Mouse (Mus musculus) MEL (cell line): ENCODE measurements around the gene Ldb1. TPM values are rescaled to one million over a fixed set of nuclear protein-coding genes. Genes with fewer than 3 reads are reported as not detected.

Experiments
- DNase-seq: peaks from one replicate; pipeline ENCODE4 v3.0.0; 2011; ENCODE audit warnings: low read depth, low spot score
- H3K27ac ChIP-seq: 2 replicates; pipeline ENCODE4 v1.5.1; 2012; ENCODE audit warnings: low read depth, mild to moderate bottlenecking, control low read depth, low read length, moderate library complexity; ENCODE audit not compliant: control insufficient read depth
- H3K27me3 ChIP-seq, 2 experiments: fragments of 150-350 bp in 1 of 2; sonication (generic) in 1 of 2; 2 replicates each; pipeline ENCODE4 v1.6.1; 2012; ENCODE audit warnings: low read length in 2 of 2, mild to moderate bottlenecking in 2 of 2, improper control_type of control experiment in 1 of 2, moderate library complexity in 1 of 2; ENCODE audit not compliant: insufficient read depth in 2 of 2, control insufficient read depth in 1 of 2
- H3K36me3 ChIP-seq, 2 experiments: 2 replicates each; pipeline ENCODE4 v1.6.1; 2012 to 2014; ENCODE audit warnings: low read length in 2 of 2, improper control_type of control experiment in 1 of 2, inconsistent platforms in 1 of 2, mild to moderate bottlenecking in 1 of 2; ENCODE audit not compliant: insufficient read depth in 2 of 2, control insufficient read depth in 1 of 2
- H3K4me1 ChIP-seq, 2 experiments: fragments of 150-350 bp in 1 of 2; sonication (generic) in 1 of 2; 2 replicates each; pipeline ENCODE4 v1.6.1; 2012; ENCODE audit warnings: low read length in 2 of 2, improper control_type of control experiment in 1 of 2, mild to moderate bottlenecking in 1 of 2; ENCODE audit not compliant: insufficient read depth in 2 of 2, control insufficient read depth in 1 of 2
- H3K4me3 ChIP-seq, 2 experiments: fragments of 150-350 bp in 1 of 2; sonication (generic) in 1 of 2; 2 replicates each; pipeline ENCODE4 v1.5.1; 2012; ENCODE audit warnings: low read depth in 2 of 2, low read length in 2 of 2, mild to moderate bottlenecking in 2 of 2, moderate library complexity in 2 of 2, control low read depth in 1 of 2, improper control_type of control experiment in 1 of 2; ENCODE audit not compliant: control insufficient read depth in 1 of 2, insufficient read depth in 1 of 2
- H3K79me2 ChIP-seq: 2 replicates; pipeline ENCODE4 v1.6.1; 2012; ENCODE audit warnings: mild to moderate bottlenecking, low read length, moderate library complexity; ENCODE audit not compliant: control insufficient read depth, poor library complexity, insufficient read depth
- H3K9ac ChIP-seq: 2 replicates; pipeline ENCODE4 v1.6.1; 2012; ENCODE audit warnings: low read depth, mild to moderate bottlenecking, control low read depth, low read length, moderate library complexity; ENCODE audit not compliant: control insufficient read depth, poor library complexity, severe bottlenecking
- H3K9me3 ChIP-seq: fragments of 150-350 bp; sonication (generic); replicated peaks from 2 replicates; pipeline ENCODE4 v1.6.1; 2012; ENCODE audit warnings: mild to moderate bottlenecking, low read length, improper control_type of control experiment, moderate library complexity; ENCODE audit not compliant: insufficient read depth
- BHLHE40 ChIP-seq: IDR thresholded peaks from 2 replicates; pipeline ENCODE4 v1.6.1; 2012; ENCODE audit warnings: low read depth, mild to moderate bottlenecking, inconsistent platforms, low read length, improper control_type of control experiment, borderline replicate concordance
- CHD1 ChIP-seq: IDR thresholded peaks from 2 replicates; pipeline ENCODE4 v1.6.1; 2012; ENCODE audit warnings: low read depth, mild to moderate bottlenecking, inconsistent platforms, low read length, improper control_type of control experiment
- CHD2 ChIP-seq: IDR thresholded peaks from 2 replicates; pipeline ENCODE4 v1.6.1; 2011; ENCODE audit warnings: low read length, improper control_type of control experiment
- CTCF ChIP-seq, 3 experiments: IDR thresholded peaks in 2 of 3; conservative IDR thresholded peaks in 1 of 3; 2 replicates each; pipeline ENCODE4 v1.5.1; 2011 to 2012; ENCODE audit warnings: low read length in 3 of 3, low read depth in 2 of 3, mild to moderate bottlenecking in 2 of 3, improper control_type of control experiment in 1 of 3, inconsistent platforms in 1 of 3, mixed read lengths in 1 of 3, moderate library complexity in 1 of 3; ENCODE audit not compliant: control insufficient read depth in 1 of 3, insufficient read depth in 1 of 3, poor library complexity in 1 of 3, severe bottlenecking in 1 of 3
- E2F4 ChIP-seq: IDR thresholded peaks from 2 replicates; pipeline ENCODE4 v1.6.1; 2011; ENCODE audit warnings: low read depth, low read length, improper control_type of control experiment, borderline replicate concordance
- ELF1 ChIP-seq: IDR thresholded peaks from 2 replicates; pipeline ENCODE4 v1.6.1; 2014; ENCODE audit warnings: low read depth, mild to moderate bottlenecking, inconsistent platforms, low read length, improper control_type of control experiment, moderate library complexity
- EP300 ChIP-seq, 2 experiments: IDR thresholded peaks; 2 replicates each; pipeline ENCODE4 v1.6.1; 2011; ENCODE audit warnings: improper control_type of control experiment in 2 of 2, low read length in 2 of 2, low read depth in 1 of 2, mild to moderate bottlenecking in 1 of 2
- GABPA ChIP-seq: IDR thresholded peaks from 2 replicates; pipeline ENCODE4 v1.6.1; 2012; ENCODE audit warnings: low read depth, mild to moderate bottlenecking, inconsistent platforms, low read length, improper control_type of control experiment, moderate library complexity
- GATA1 ChIP-seq: IDR thresholded peaks from 2 replicates; pipeline ENCODE4 v1.6.1; 2011; ENCODE audit warnings: low read depth, low read length, improper control_type of control experiment
- HCFC1 ChIP-seq: IDR thresholded peaks from 2 replicates; pipeline ENCODE4 v1.6.1; 2012; ENCODE audit warnings: low read depth, mild to moderate bottlenecking, inconsistent platforms, low read length, improper control_type of control experiment, moderate library complexity
- JUND ChIP-seq: IDR thresholded peaks from 2 replicates; pipeline ENCODE4 v1.6.1; 2011; ENCODE audit warnings: low read depth, mild to moderate bottlenecking, improper control_type of control experiment, low read length
- KAT2A ChIP-seq: conservative IDR thresholded peaks from 2 replicates; pipeline ENCODE4 v1.6.1; 2012; ENCODE audit warnings: low read depth, low read length, improper control_type of control experiment, inconsistent platforms
- MAFK ChIP-seq: IDR thresholded peaks from 2 replicates; pipeline ENCODE4 v1.6.1; 2011; ENCODE audit warnings: low read depth, mild to moderate bottlenecking, low read length, improper control_type of control experiment, borderline replicate concordance
- MAX ChIP-seq: IDR thresholded peaks from 2 replicates; pipeline ENCODE4 v1.6.1; 2011; ENCODE audit warnings: low read length, improper control_type of control experiment
- MAZ ChIP-seq: IDR thresholded peaks from 2 replicates; pipeline ENCODE4 v1.6.1; 2012; ENCODE audit warnings: low read depth, mild to moderate bottlenecking, inconsistent platforms, low read length, improper control_type of control experiment
- MEF2A ChIP-seq: IDR thresholded peaks from 2 replicates; pipeline ENCODE4 v1.6.1; 2014; ENCODE audit warnings: low read depth, mild to moderate bottlenecking, inconsistent platforms, low read length, improper control_type of control experiment; ENCODE audit not compliant: poor library complexity, insufficient replicate concordance, severe bottlenecking; ENCODE audit errors: extremely low read depth
- MXI1 ChIP-seq: IDR thresholded peaks from 2 replicates; pipeline ENCODE4 v1.6.1; 2011; ENCODE audit warnings: mild to moderate bottlenecking, low read depth, low read length, improper control_type of control experiment
- MYB ChIP-seq: IDR thresholded peaks from 2 replicates; pipeline ENCODE4 v1.6.1; 2011; ENCODE audit warnings: mild to moderate bottlenecking, low read depth, low read length, improper control_type of control experiment
- MYC ChIP-seq: IDR thresholded peaks from 2 replicates; pipeline ENCODE4 v1.6.1; 2011; ENCODE audit warnings: low read depth, mild to moderate bottlenecking, low read length, improper control_type of control experiment, moderate library complexity
- NELFE ChIP-seq: IDR thresholded peaks from 2 replicates; pipeline ENCODE4 v1.6.1; 2011; ENCODE audit warnings: low read depth, low read length, improper control_type of control experiment
- NRF1 ChIP-seq: IDR thresholded peaks from 2 replicates; pipeline ENCODE4 v1.6.1; 2014; ENCODE audit warnings: low read depth, mild to moderate bottlenecking, inconsistent platforms, low read length, improper control_type of control experiment, moderate library complexity; ENCODE audit not compliant: poor library complexity, insufficient read depth, severe bottlenecking
- POLR2A ChIP-seq, 2 experiments: IDR thresholded peaks; 2 replicates each; pipeline ENCODE4 v1.6.1; 2011 to 2012; ENCODE audit warnings: low read length in 2 of 2, mild to moderate bottlenecking in 2 of 2, control low read depth in 1 of 2, improper control_type of control experiment in 1 of 2, low read depth in 1 of 2, moderate library complexity in 1 of 2; ENCODE audit not compliant: control insufficient read depth in 1 of 2, insufficient read depth in 1 of 2, poor library complexity in 1 of 2
- POLR2AphosphoS2 ChIP-seq: IDR thresholded peaks from 2 replicates; pipeline ENCODE4 v1.6.1; 2011; ENCODE audit warnings: low read length, improper control_type of control experiment
- POLR2AphosphoS5 ChIP-seq: IDR thresholded peaks from 2 replicates; pipeline ENCODE4 v1.6.1; 2012; ENCODE audit warnings: low read depth, borderline replicate concordance, mild to moderate bottlenecking, inconsistent platforms, low read length, moderate library complexity, mixed read lengths
- RAD21 ChIP-seq: IDR thresholded peaks from 2 replicates; pipeline ENCODE4 v1.6.1; 2011; ENCODE audit warnings: mild to moderate bottlenecking, low read depth, low read length, improper control_type of control experiment
- RCOR1 ChIP-seq: IDR thresholded peaks from 2 replicates; pipeline ENCODE4 v1.6.1; 2012; ENCODE audit warnings: low read depth, mild to moderate bottlenecking, inconsistent platforms, low read length, improper control_type of control experiment
- SIN3A ChIP-seq: IDR thresholded peaks from 2 replicates; pipeline ENCODE4 v1.6.1; 2012; ENCODE audit warnings: low read length, improper control_type of control experiment, inconsistent platforms
- SMC3 ChIP-seq: IDR thresholded peaks from 2 replicates; pipeline ENCODE4 v1.6.1; 2011; ENCODE audit warnings: low read depth, low read length, improper control_type of control experiment
- TBP ChIP-seq: IDR thresholded peaks from 2 replicates; pipeline ENCODE4 v1.8.0; 2011; ENCODE audit warnings: low read depth, low read length, improper control_type of control experiment
- TCF12 ChIP-seq: IDR thresholded peaks from 2 replicates; pipeline ENCODE4 v1.6.1; 2014; ENCODE audit warnings: low read depth, mild to moderate bottlenecking, inconsistent platforms, low read length, improper control_type of control experiment, moderate library complexity
- UBTF ChIP-seq: IDR thresholded peaks from 2 replicates; pipeline ENCODE4 v1.6.1; 2012; ENCODE audit warnings: low read depth, mild to moderate bottlenecking, inconsistent platforms, low read length, improper control_type of control experiment, moderate library complexity, borderline replicate concordance; ENCODE audit not compliant: insufficient read depth
- USF1 ChIP-seq: IDR thresholded peaks from 2 replicates; pipeline ENCODE4 v1.6.1; 2014; ENCODE audit warnings: low read depth, mild to moderate bottlenecking, inconsistent platforms, low read length, improper control_type of control experiment, moderate library complexity
- USF2 ChIP-seq, 2 experiments: IDR thresholded peaks; 2 replicates each; pipeline ENCODE4 v1.6.1; 2011 to 2012; ENCODE audit warnings: improper control_type of control experiment in 2 of 2, low read length in 2 of 2, borderline replicate concordance in 1 of 2, inconsistent platforms in 1 of 2, low read depth in 1 of 2, mild to moderate bottlenecking in 1 of 2; ENCODE audit not compliant: insufficient read depth in 1 of 2
- ZC3H11A ChIP-seq: IDR thresholded peaks from 2 replicates; pipeline ENCODE4 v1.6.1; 2012; ENCODE audit warnings: low read depth, mild to moderate bottlenecking, inconsistent platforms, low read length, improper control_type of control experiment
- ZKSCAN1 ChIP-seq: IDR thresholded peaks from 2 replicates; pipeline ENCODE4 v1.6.1; 2012; ENCODE audit warnings: low read depth, mild to moderate bottlenecking, inconsistent platforms, low read length, improper control_type of control experiment, moderate library complexity
- ZMIZ1 ChIP-seq: IDR thresholded peaks from 2 replicates; pipeline ENCODE4 v1.6.1; 2012; ENCODE audit warnings: low read depth, mild to moderate bottlenecking, inconsistent platforms, low read length, improper control_type of control experiment, moderate library complexity
- polyA plus RNA-seq, 2 experiments: library from polyadenylated mRNA; stranded (reverse) in 1 of 2; unstranded in 1 of 2; fragments of >175 nt in 1 of 2; fragments of >200 nt in 1 of 2; gene quantifications; 2 replicates each; pipeline versions ENCODE4 v1.2.1 to v1.2.4; 2012; ENCODE audit warnings: low replicate concordance in 2 of 2, low read depth in 1 of 2; ENCODE audit not compliant: insufficient read length in 2 of 2, insufficient read depth in 1 of 2, missing spikeins in 1 of 2
- total RNA-seq: library from RNA; depleted of rRNA; stranded (reverse); fragments of 300-350 nt; gene quantifications from 2 replicates; pipeline ENCODE4 v1.2.3, GENCODE M21; 2012

The Ldb1 gene
- total and polyA plus RNA-seq, 3 experiments: 357 to 842 (median 632) TPM

GRCm38 (mm10) chr19:46028747-46029320, 16.2 kb downstream of the Ldb1 start:
- no peak overlapping the region for H3K9ac ChIP-seq
- no peak overlapping the region for H3K27ac ChIP-seq
- DNase-seq: peak; percentile 92
- H3K36me3 ChIP-seq: peaks cover 0 to 4% of the 10 kb centered on the region in 2 experiments; a peak in 2 of 4 replicates
- no peak overlapping the region for H3K4me3 ChIP-seq
- no peaks in the 10 kb centered on the region for H3K9me3 ChIP-seq
- H3K4me1 ChIP-seq: no peaks in the 10 kb centered on the region
- H3K27me3 ChIP-seq: no peaks in the 10 kb centered on the region
- H3K79me2 ChIP-seq: no peaks in the 10 kb centered on the region; the same call in 1 of the 2 replicates
- TF ChIP-seq E2F4: no peak
- peak; percentile 70 for TF ChIP-seq SMC3
- TF ChIP-seq NRF1: no peak
- TF ChIP-seq CTCF (IDR thresholded peaks at IDR 0.05 in 2 of 3, conservative IDR thresholded peaks at IDR 0.05 in 1 of 3; ENCODE audit: control insufficient read depth in 1 of 3, insufficient read depth in 1 of 3, low read depth in 2 of 3, low read length in 3 of 3, poor library complexity in 1 of 3, severe bottlenecking in 1 of 3): peak; percentile 70 to 79 (median 74)
- TF ChIP-seq CHD2: no peak
- peak; percentile 69 for TF ChIP-seq MAX
- TF ChIP-seq RCOR1: peak; percentile 36; the same call in 1 of the 2 replicates
- TF ChIP-seq TBP: peak; percentile 98
- TF ChIP-seq POLR2AphosphoS2: no peak
- TF ChIP-seq SIN3A: peak; percentile 60
- TF ChIP-seq GABPA: no peak
- no peak for TF ChIP-seq NELFE
- TF ChIP-seq USF2 (IDR thresholded peaks at IDR 0.05; ENCODE audit: borderline replicate concordance in 1 of 2, insufficient read depth in 1 of 2, low read depth in 1 of 2, low read length in 2 of 2): no peak
- TF ChIP-seq USF1: no peak
- TF ChIP-seq MXI1: peak; percentile 60; the same call in 1 of the 2 replicates
- TF ChIP-seq MYC: peak; percentile 80
- no peak for TF ChIP-seq KAT2A
- peak; percentile 62 for TF ChIP-seq MAFK
- TF ChIP-seq JUND: no peak
- 0 out of 2 replicates have a peak, but pooled peaks have one; percentile 60 for TF ChIP-seq MAZ
- TF ChIP-seq ZC3H11A: peak; percentile 73
- TF ChIP-seq GATA1: no peak
- no peak for TF ChIP-seq MEF2A
- TF ChIP-seq POLR2A (IDR thresholded peaks at IDR 0.05; ENCODE audit: control insufficient read depth in 1 of 2, insufficient read depth in 1 of 2, low read depth in 1 of 2, low read length in 2 of 2, poor library complexity in 1 of 2): no peak
- peak; percentile 82 for TF ChIP-seq RAD21
- no peak for TF ChIP-seq UBTF
- no peak for TF ChIP-seq BHLHE40
- peak; percentile 51; the same call in 1 of the 2 replicates for TF ChIP-seq HCFC1
- TF ChIP-seq ZMIZ1: 0 out of 2 replicates have a peak, but pooled peaks have one; percentile 39
- no peak for TF ChIP-seq POLR2AphosphoS5
- TF ChIP-seq ELF1: peak; percentile 43; the same call in 1 of the 2 replicates
- TF ChIP-seq CHD1: no peak
- peak; percentile 33; the same call in 1 of the 2 replicates for TF ChIP-seq TCF12
- TF ChIP-seq EP300 (IDR thresholded peaks at IDR 0.05; ENCODE audit: low read depth in 1 of 2, low read length in 2 of 2): no peak
- TF ChIP-seq ZKSCAN1: 0 out of 2 replicates have a peak, but pooled peaks have one; percentile 50
- TF ChIP-seq MYB: no peak
